Mouse (Mus musculus) heart, embryonic 15.5 days (tissue): Measurements from ENCODE around the gene Xrcc5. TPM values are rescaled to one million over a fixed set of nuclear protein-coding genes. Genes with fewer than 3 reads are reported as not detected.

Experiments
- ATAC-seq: fragments of 200-750 bp; cut with Nextera tagmentation; replicated peaks from 2 replicates; pipeline ENCODE4 v1.8.0; 2017; ENCODE audit warnings: low read depth, moderate TSS enrichment; ENCODE audit not compliant: insufficient number of reproducible peaks, insufficient read depth, low FRiP score
- H3K27ac ChIP-seq: fragments of 300-500 bp; sonication (generic); 2 replicates; pipeline ENCODE4 v1.5.1; 2015; ENCODE audit warnings: mild to moderate bottlenecking, inconsistent platforms
- H3K27me3 ChIP-seq: fragments of 300-500 bp; sonication (generic); 2 replicates; pipeline ENCODE4 v1.6.1; 2015; ENCODE audit warnings: inconsistent platforms
- H3K36me3 ChIP-seq: fragments of 300-500 bp; sonication (generic); 2 replicates; pipeline ENCODE4 v1.6.1; 2015; ENCODE audit warnings: mild to moderate bottlenecking, inconsistent platforms
- H3K4me1 ChIP-seq: fragments of 300-500 bp; sonication (generic); replicated peaks from 2 replicates; pipeline ENCODE4 v1.6.1; 2015; ENCODE audit warnings: inconsistent platforms
- H3K4me2 ChIP-seq: fragments of 300-500 bp; sonication (generic); 2 replicates; pipeline ENCODE4 v1.6.1; 2015; ENCODE audit warnings: inconsistent platforms, mild to moderate bottlenecking, moderate library complexity
- H3K4me3 ChIP-seq: fragments of 300-500 bp; sonication (generic); 2 replicates; pipeline ENCODE4 v1.5.1; 2015; ENCODE audit warnings: mild to moderate bottlenecking, inconsistent platforms
- H3K9ac ChIP-seq: fragments of 300-500 bp; sonication (generic); 2 replicates; pipeline ENCODE4 v1.6.1; 2015; ENCODE audit warnings: mild to moderate bottlenecking, inconsistent platforms
- H3K9me3 ChIP-seq: fragments of 300-500 bp; sonication (generic); replicated peaks from 2 replicates; pipeline ENCODE4 v1.6.1; 2016; ENCODE audit warnings: inconsistent platforms
- WGBS: fragments of 180-500 bp; shearing (Covaris S2); methylation state at CpG from one replicate; pipeline ENCODE4 v1.1.7; 2015; ENCODE audit warnings: mixed read lengths; 5-methylcytosine and 5-hydroxymethylcytosine counted together
- polyA plus RNA-seq: library from polyadenylated mRNA; unstranded; fragments of >200 nt; fragmentation: Nextera tagmentation; extraction: Ambion mirVana; gene quantifications from 2 replicates; pipeline ENCODE4 v1.2.1, GENCODE M21; 2015

The Xrcc5 gene
- polyA plus RNA-seq, result 16.7 and 22.6 TPM in 2 replicates

- Histone ChIP-seq H3K9ac (peak within 1 kb of the TSS; percentile 62), H3K9me3 (no peaks in the 10 kb centered on the region), H3K4me2 (peak within 1 kb of the TSS; percentile 76), H3K27ac (peak within 1 kb of the TSS; percentile 86), H3K27me3 (no peaks in the 10 kb centered on the region), H3K4me3 (peak within 1 kb of the TSS; percentile 68), H3K4me1 (peaks cover 4% of the 10 kb centered on the region), H3K36me3 (peaks cover under 1% of the 10 kb centered on the region; the same call in 1 of the 2 replicates)
- under 1% methylated on average over 21 of the region's 21 CpGs for WGBS
- peak; percentile 97 for ATAC-seq
Observed at GRCm38 (mm10) chr1:72307317-72307798, at the start of gene Xrcc5. Xrcc5 (plus strand) TSS chr1:72307421.

DNA sequence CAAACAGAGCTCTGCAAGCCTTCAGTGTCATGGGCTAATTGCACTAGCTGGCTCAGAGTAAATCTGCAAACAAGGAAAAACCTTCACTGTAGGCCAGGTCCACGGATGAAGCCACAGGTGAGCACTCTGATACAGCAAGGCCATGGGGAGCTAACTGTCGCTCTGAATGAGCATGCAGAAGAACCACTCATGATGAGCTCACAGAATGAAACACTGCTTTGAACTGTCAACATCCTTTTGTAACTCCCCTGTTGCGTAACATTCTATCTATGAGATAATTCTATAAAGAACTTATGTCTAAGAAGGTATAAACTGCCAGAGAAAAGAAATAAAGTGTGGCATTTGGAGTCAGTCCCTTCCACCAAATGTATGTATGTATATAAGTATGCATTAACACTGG, 44.1 kb upstream of the Xrcc5 start:
- H3K27me3 ChIP-seq, result no peaks in the 10 kb centered on the region
- no peak overlapping the region for H3K27ac ChIP-seq
- ATAC-seq, result no peak
- WGBS, result 88% methylated on average over 3 of the region's 3 CpGs
- no peak overlapping the region for H3K4me2 ChIP-seq
- H3K9me3 ChIP-seq, result no peaks in the 10 kb centered on the region
- no peaks in the 10 kb centered on the region for H3K4me1 ChIP-seq
- no peak overlapping the region for H3K4me3 ChIP-seq
- H3K36me3 ChIP-seq, result 0 out of 2 replicates have a peak, but pooled peaks cover 3% of the 10 kb centered on the region
- H3K9ac ChIP-seq, result no peak overlapping the region

GRCm38 (mm10) chr1:72278085-72278484, 29.1 kb upstream of the Xrcc5 start:
- Histone ChIP-seq H3K36me3 (peaks cover 16% of the 10 kb centered on the region), H3K9ac (no peak overlapping the region), H3K27me3 (no peaks in the 10 kb centered on the region), H3K4me2 (no peak overlapping the region), H3K27ac (no peak overlapping the region), H3K4me1 (no peaks in the 10 kb centered on the region), H3K4me3 (no peak overlapping the region), H3K9me3 (no peaks in the 10 kb centered on the region)
- WGBS, result 90% methylated on average over 3 of the region's 3 CpGs
- ATAC-seq, result no peak

- Histone ChIP-seq H3K9ac (no peak overlapping the region), H3K4me1 (no peaks in the 10 kb centered on the region; the same call in 1 of the 2 replicates), H3K4me3 (no peak overlapping the region), H3K27me3 (peaks cover 5% of the 10 kb centered on the region; the same call in 1 of the 2 replicates), H3K9me3 (no peaks in the 10 kb centered on the region), H3K36me3 (no peaks in the 10 kb centered on the region), H3K4me2 (no peak overlapping the region), H3K27ac (no peak overlapping the region)
- no peak for ATAC-seq
- WGBS, result 78% methylated on average over 1 of the region's 1 CpGs
Observed at GRCm38 (mm10) chr1:72282604-72283003, 24.6 kb upstream of the Xrcc5 start.

- Histone ChIP-seq H3K4me1 (no peaks in the 10 kb centered on the region; the same call in 1 of the 2 replicates), H3K9me3 (no peaks in the 10 kb centered on the region), H3K9ac (peak within 1 kb of the TSS; percentile 58), H3K36me3 (no peaks in the 10 kb centered on the region), H3K4me3 (peak within 1 kb of the TSS; percentile 59), H3K27me3 (peaks cover 5% of the 10 kb centered on the region; the same call in 1 of the 2 replicates), H3K27ac (peak within 1 kb of the TSS; percentile 38; the same call in 1 of the 2 replicates), H3K4me2 (peak within 1 kb of the TSS; percentile 75)
- under 1% methylated on average over 30 of the region's 30 CpGs for WGBS
- peak; percentile 99 for ATAC-seq
Observed at GRCm38 (mm10) chr1:72283992-72284485, 23.2 kb upstream of the Xrcc5 start, which contains the start of the genes Pecr and Tmem169. Pecr (minus strand) TSS chr1:72284314. Tmem169 (plus strand) TSS chr1:72284369.

- H3K4me2 ChIP-seq, result peak overlapping the region; percentile 75
- H3K27ac ChIP-seq, result no peak overlapping the region
- H3K4me1 ChIP-seq, result no peaks in the 10 kb centered on the region; the same call in 1 of the 2 replicates
- H3K36me3 ChIP-seq, result no peaks in the 10 kb centered on the region
- H3K4me3 ChIP-seq, result peak overlapping the region; percentile 59
- 4% methylated on average over 5 of the region's 5 CpGs for WGBS
- peak overlapping the region; percentile 20; the same call in 1 of the 2 replicates for H3K9ac ChIP-seq
- H3K9me3 ChIP-seq, result no peaks in the 10 kb centered on the region
- H3K27me3 ChIP-seq, result peaks cover 5% of the 10 kb centered on the region; the same call in 1 of the 2 replicates
- 0 out of 2 replicates have a peak, but pooled peaks have one; percentile 34 for ATAC-seq
Observed at GRCm38 (mm10) chr1:72284539-72284938, 22.7 kb upstream of the Xrcc5 start.

DNA sequence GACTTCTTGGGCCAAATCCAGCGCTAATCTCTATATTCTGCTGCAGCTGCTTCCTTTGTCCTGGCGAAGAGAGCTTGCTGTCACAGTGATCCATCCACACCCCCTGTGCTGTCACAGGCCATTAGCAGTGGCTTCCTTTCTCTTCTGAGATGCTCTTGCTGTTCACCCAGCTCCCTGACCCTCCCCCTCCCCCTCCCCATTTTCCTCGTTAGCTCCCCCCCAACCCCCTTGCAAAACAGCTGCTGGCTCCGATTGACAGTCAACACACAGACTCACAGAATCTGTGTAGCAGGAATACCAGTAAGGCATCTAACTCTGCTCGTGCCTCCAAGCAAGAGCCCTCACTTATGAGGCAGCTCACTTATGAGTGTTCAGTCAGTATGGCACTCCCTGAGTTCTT, 20.3 kb upstream of the Xrcc5 start:
- H3K9me3 ChIP-seq, result no peaks in the 10 kb centered on the region
- no peak overlapping the region for H3K9ac ChIP-seq
- H3K4me1 ChIP-seq, result no peaks in the 10 kb centered on the region; the same call in 1 of the 2 replicates
- H3K4me2 ChIP-seq, result no peak overlapping the region
- H3K27ac ChIP-seq, result no peak overlapping the region
- no peak for ATAC-seq
- H3K27me3 ChIP-seq, result peaks cover 5% of the 10 kb centered on the region; the same call in 1 of the 2 replicates
- WGBS, result 32% methylated on average over 5 of the region's 5 CpGs
- no peaks in the 10 kb centered on the region for H3K36me3 ChIP-seq
- no peak overlapping the region for H3K4me3 ChIP-seq

- H3K9ac ChIP-seq, result no peak overlapping the region
- 78% methylated on average over 4 of the region's 4 CpGs for WGBS
- H3K27ac ChIP-seq, result no peak overlapping the region
- no peaks in the 10 kb centered on the region for H3K36me3 ChIP-seq
- no peaks in the 10 kb centered on the region for H3K9me3 ChIP-seq
- ATAC-seq, result no peak
- no peak overlapping the region for H3K4me2 ChIP-seq
- H3K4me3 ChIP-seq, result no peak overlapping the region
- H3K4me1 ChIP-seq, result no peaks in the 10 kb centered on the region; the same call in 1 of the 2 replicates
- H3K27me3 ChIP-seq, result peaks cover 5% of the 10 kb centered on the region; the same call in 1 of the 2 replicates
Observed at GRCm38 (mm10) chr1:72287893-72288292, 19.3 kb upstream of the Xrcc5 start.

DNA sequence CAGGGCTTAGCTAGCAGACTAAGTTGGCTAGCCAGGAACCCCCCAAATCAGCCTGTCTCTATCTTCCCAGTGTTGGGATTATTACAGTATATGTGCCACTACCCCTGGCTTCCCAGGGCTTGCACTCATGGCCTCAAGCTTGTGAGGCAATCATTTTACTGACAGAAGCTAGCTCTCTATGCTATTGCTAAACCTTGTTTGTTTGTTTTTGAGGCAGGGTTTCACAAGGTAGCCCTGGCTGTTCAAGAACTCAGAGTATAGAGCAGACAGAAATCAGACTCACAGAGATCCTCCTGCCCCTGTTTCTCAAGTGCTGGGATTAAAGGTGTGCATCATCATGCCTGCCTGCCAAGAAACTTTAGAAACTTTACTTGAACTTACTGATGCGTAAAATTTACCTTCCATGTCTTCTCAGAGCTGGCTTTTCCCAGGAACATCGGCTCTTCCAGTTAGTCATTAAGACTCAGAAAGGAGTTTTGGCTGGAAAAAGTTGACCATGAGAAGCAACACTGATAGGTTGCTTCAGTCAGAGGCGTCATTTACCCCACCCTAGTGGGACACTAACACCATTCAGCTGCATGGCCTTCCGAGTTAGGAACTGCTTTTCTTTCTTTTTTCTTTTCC, 18.6 kb upstream of the Xrcc5 start:
- H3K36me3 ChIP-seq, result no peaks in the 10 kb centered on the region
- no peaks in the 10 kb centered on the region for H3K9me3 ChIP-seq
- no peak overlapping the region for H3K4me2 ChIP-seq
- no peaks in the 10 kb centered on the region; the same call in 1 of the 2 replicates for H3K4me1 ChIP-seq
- no peak overlapping the region for H3K9ac ChIP-seq
- no peak overlapping the region for H3K4me3 ChIP-seq
- peaks cover 5% of the 10 kb centered on the region; the same call in 1 of the 2 replicates for H3K27me3 ChIP-seq
- ATAC-seq, result no peak
- no peak overlapping the region for H3K27ac ChIP-seq
- WGBS, result 81% methylated on average over 4 of the region's 4 CpGs

DNA sequence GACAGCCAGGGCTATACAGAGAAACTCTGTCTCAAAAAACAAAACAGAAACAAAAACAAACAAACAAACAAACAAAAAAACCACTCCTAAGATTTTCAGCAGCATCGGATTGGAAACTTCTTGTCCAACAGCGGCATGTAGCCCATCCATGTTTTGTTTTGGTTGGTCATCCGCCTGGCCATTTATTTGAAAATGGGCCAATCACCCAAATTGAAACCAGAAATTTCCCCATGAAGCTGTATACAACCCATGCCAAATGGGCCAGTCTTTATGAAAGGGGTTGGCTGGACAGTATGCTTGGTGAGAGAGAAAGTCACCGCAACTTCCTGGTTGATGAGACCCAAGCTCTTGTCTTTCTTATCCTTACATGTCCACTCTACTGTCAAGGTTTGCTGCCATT, 16.3 kb upstream of the Xrcc5 start:
- no peak overlapping the region for H3K9ac ChIP-seq
- ATAC-seq, result no peak
- no peaks in the 10 kb centered on the region for H3K9me3 ChIP-seq
- no peaks in the 10 kb centered on the region for H3K27me3 ChIP-seq
- no peak overlapping the region for H3K27ac ChIP-seq
- H3K4me3 ChIP-seq, result no peak overlapping the region
- H3K4me1 ChIP-seq, result no peaks in the 10 kb centered on the region; the same call in 1 of the 2 replicates
- H3K4me2 ChIP-seq, result no peak overlapping the region
- H3K36me3 ChIP-seq, result no peaks in the 10 kb centered on the region
- WGBS, result 85% methylated on average over 4 of the region's 4 CpGs

DNA sequence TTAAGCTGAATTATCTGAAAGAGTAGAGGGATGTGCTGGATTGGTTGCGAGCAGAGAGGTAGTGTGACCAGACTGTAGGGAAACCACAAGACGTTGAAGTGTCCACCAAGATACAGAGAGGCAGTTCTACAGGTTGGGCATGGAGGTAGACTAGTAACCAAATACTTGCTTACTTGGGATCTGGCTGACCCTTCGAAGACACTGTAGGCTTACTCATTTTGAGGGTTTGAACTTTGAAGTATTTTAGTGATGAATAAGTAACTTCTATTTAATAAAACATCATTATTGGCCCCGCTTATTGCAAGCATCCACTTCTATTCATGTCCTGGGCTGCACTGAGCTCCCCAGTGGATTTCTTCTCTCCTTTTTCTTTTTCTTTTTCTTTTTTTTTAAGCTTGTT, 15.8 kb upstream of the Xrcc5 start:
- no peak overlapping the region for H3K9ac ChIP-seq
- H3K4me1 ChIP-seq, result no peaks in the 10 kb centered on the region; the same call in 1 of the 2 replicates
- 85% methylated on average over 4 of the region's 4 CpGs for WGBS
- no peak overlapping the region for H3K4me2 ChIP-seq
- no peak for ATAC-seq
- no peaks in the 10 kb centered on the region for H3K36me3 ChIP-seq
- H3K27me3 ChIP-seq, result no peaks in the 10 kb centered on the region
- no peak overlapping the region for H3K27ac ChIP-seq
- H3K4me3 ChIP-seq, result no peak overlapping the region
- no peaks in the 10 kb centered on the region for H3K9me3 ChIP-seq
